In genomic region chrX:151169261-151169961, GRCm38 (mm10) we compare ENCODE assay signal across 8 mouse cellular contexts. TPM values are rescaled to one million over a fixed set of nuclear protein-coding genes. Genes with fewer than 3 reads are reported as not detected.
DNase-seq lines count a peak whose midpoint lies in the region; ATAC-seq lines count a peak whose summit lies in the region.

No protein-coding gene starts in this region.

- peak; percentile 94 for ATAC-seq in hindbrain, embryonic 11.5 days (ENCODE audit: low FRiP score)
- ATAC-seq in activated CD4-positive, CD25-positive, alpha-beta regulatory T cell, adult 4 months = no peak

- 22% methylated on average over 34 of the region's 58 CpGs for WGBS in hindbrain, embryonic 11.5 days

- peak overlapping the region; percentile 45; the same call in 1 of the 2 replicates for H3K9ac ChIP-seq in hindbrain, embryonic 11.5 days (ENCODE audit: low read depth, low read length)

- H3K4me1 ChIP-seq in hindbrain, embryonic 11.5 days (replicated peaks; ENCODE audit: control insufficient read depth, insufficient read depth, low read length) = no peaks in the 10 kb centered on the region

- H3K4me3 ChIP-seq in hindbrain, embryonic 11.5 days (ENCODE audit: low read depth, low read length) = peak overlapping the region; percentile 41

- H3K36me3 ChIP-seq in hindbrain, embryonic 11.5 days (ENCODE audit: control insufficient read depth, insufficient read depth, low read length) = no peaks in the 10 kb centered on the region

- no peaks in the 10 kb centered on the region for H3K27me3 ChIP-seq in hindbrain, embryonic 11.5 days (ENCODE audit: control insufficient read depth, insufficient read depth, low read length)

- DNase-seq in WW6 (ENCODE audit: low read depth, low spot score) = peak; percentile 48
- peak; percentile 82 for DNase-seq in cerebellum, adult 9-11 months
- peak; percentile 80 to 82 for DNase-seq in frontal cortex, postnatal 10 days (ENCODE audit: low spot score in 2 of 2)
- DNase-seq in hindbrain, embryonic 11.5 days (ENCODE audit: low spot score) = peak; percentile 88
- DNase-seq in layer of hippocampus, postnatal 25 days (ENCODE audit: extremely low spot score in 1 of 2, low spot score in 1 of 2) = peak; percentile 40 to 54
- DNase-seq in lung, postnatal 14 days = peak; percentile 33
- DNase-seq in right cerebral cortex, postnatal 10 days (ENCODE audit: low spot score in 2 of 2) = peak; percentile 91

- peak overlapping the region; percentile 52 for H3K4me2 ChIP-seq in hindbrain, embryonic 11.5 days (replicated peaks; ENCODE audit: low read depth, low read length)

- H3K27ac ChIP-seq in hindbrain, embryonic 11.5 days (ENCODE audit: low read depth, low read length) = peak overlapping the region; percentile 83

- no peaks in the 10 kb centered on the region for H3K9me3 ChIP-seq in hindbrain, embryonic 11.5 days (ENCODE audit: control insufficient read depth, low read length)

RNA-seq across cellular contexts. Expression of gene Wnk3, which starts 28.5 kb away (rescaled TPM):
- 11.6 and 20.5 TPM in 2 replicates for polyA plus RNA-seq in hindbrain, embryonic 11.5 days (2014; fragmentation: Nextera tagmentation; extraction: Ambion mirVana)
- 10 to 100 TPM; 37.5 to 38.9 TPM for total RNA-seq in layer of hippocampus, postnatal 25 days (2021)
- polyA plus RNA-seq in activated CD4-positive, CD25-positive, alpha-beta regulatory T cell, adult 4 months (2017; shearing (Covaris generic)) = under 1 TPM; 0.09 to 0.45 TPM

Comparison
In these comparisons a context has a peak if more than half of its experiments do, and no peak if none do; other contexts are left out.
1. DNase-seq: peak in every context shown above with its lines; median percentile 91 in right cerebral cortex, postnatal 10 days; 88 in hindbrain, embryonic 11.5 days; 82 in cerebellum, adult 9-11 months; 81 in frontal cortex, postnatal 10 days; 48 in WW6; 47 in layer of hippocampus, postnatal 25 days; 33 in lung, postnatal 14 days.